Mouse (Mus musculus) cerebellum, adult 18-20 months (tissue): ENCODE results near the gene Cfap43.

ENCODE experiments used
- DNase-seq, 2 experiments: peaks; one replicate each; pipeline ENCODE4 v3.0.0; 2021

Cfap43 gene

GRCm38 (mm10) chr19:47884296-47885085 is 34.6 kb downstream of the Cfap43 start:
- DNase-seq: no peak

GRCm38 (mm10) chr19:47882882-47883254 is 36.2 kb downstream of the Cfap43 start:
- DNase-seq: no peak

GRCm38 (mm10) chr19:47882151-47882881 is 36.8 kb downstream of the Cfap43 start:
- peak; percentile 70 to 83 for DNase-seq

- DNase-seq: no peak
Observed at GRCm38 (mm10) chr19:47881538-47881937, 37.5 kb downstream of the Cfap43 start.

- no peak for DNase-seq
Observed at GRCm38 (mm10) chr19:47876252-47876651, 42.8 kb downstream of the Cfap43 start.

GRCm38 (mm10) chr19:47871515-47871914 is 47.6 kb downstream of the Cfap43 start:
- DNase-seq: no peak

GRCm38 (mm10) chr19:47870102-47870666 is 48.9 kb downstream of the Cfap43 start:
- DNase-seq: no peak

GRCm38 (mm10) chr19:47869516-47869915 is 49.6 kb downstream of the Cfap43 start:
- no peak for DNase-seq

GRCm38 (mm10) chr19:47868951-47869350 is 50.1 kb downstream of the Cfap43 start:
- no peak for DNase-seq

- DNase-seq: no peak
Observed at GRCm38 (mm10) chr19:47867628-47868175, 51.4 kb downstream of the Cfap43 start.

- peak; percentile 95 to 96 for DNase-seq
Observed at GRCm38 (mm10) chr19:47865353-47865947, 53.6 kb downstream of the Cfap43 start, which contains the start of gene Gsto2. Gsto2 (plus strand) TSS chr19:47865534.

- no peak for DNase-seq
Observed at GRCm38 (mm10) chr19:47864721-47865120, 54.4 kb downstream of the Cfap43 start.

- DNase-seq: no peak
Observed at GRCm38 (mm10) chr19:47864051-47864450, 55.0 kb downstream of the Cfap43 start.

- no peak for DNase-seq
Observed at GRCm38 (mm10) chr19:47862581-47862980, 56.5 kb downstream of the Cfap43 start.

GRCm38 (mm10) chr19:47859180-47859579 is 59.9 kb downstream of the Cfap43 start:
- no peak for DNase-seq

- DNase-seq: no peak
Observed at GRCm38 (mm10) chr19:47857957-47858942, 60.8 kb downstream of the Cfap43 start.

- peak; percentile 91 to 93 for DNase-seq
Observed at GRCm38 (mm10) chr19:47854796-47855783, 64.0 kb downstream of the Cfap43 start, which contains the start of gene Gsto1. Gsto1 (plus strand) TSS chr19:47854970.

- no peak for DNase-seq
Observed at GRCm38 (mm10) chr19:47853951-47854795, 64.9 kb downstream of the Cfap43 start.

- DNase-seq: no peak
Observed at GRCm38 (mm10) chr19:47853053-47853452, 66.0 kb downstream of the Cfap43 start.
